Mouse (Mus musculus) thymus, postnatal 4 days (tissue): ENCODE measurements around the gene 5730455P16Rik.
A peak's percentile ranks its signal among the peaks of the same experiment; 100 is the strongest.
"Not testable (repeated sequence)": the region's sequence is repeated elsewhere in the genome, so short reads cannot be mapped to it uniquely, and the experiment has no call there.

Experiments used
- DNase-seq: peaks from one replicate; pipeline ENCODE4 v3.0.0; 2021

5730455P16Rik gene

GRCm38 (mm10) chr11:80377712-80378451, at the start of gene 5730455P16Rik:
Gene 5730455P16Rik, minus strand, starts transcription at chr11:80378034.
- DNase-seq = peak; percentile 90

GRCm38 (mm10) chr11:80426029-80426813, 48.4 kb upstream of the 5730455P16Rik start:
- not testable (repeated sequence) for DNase-seq

DNA sequence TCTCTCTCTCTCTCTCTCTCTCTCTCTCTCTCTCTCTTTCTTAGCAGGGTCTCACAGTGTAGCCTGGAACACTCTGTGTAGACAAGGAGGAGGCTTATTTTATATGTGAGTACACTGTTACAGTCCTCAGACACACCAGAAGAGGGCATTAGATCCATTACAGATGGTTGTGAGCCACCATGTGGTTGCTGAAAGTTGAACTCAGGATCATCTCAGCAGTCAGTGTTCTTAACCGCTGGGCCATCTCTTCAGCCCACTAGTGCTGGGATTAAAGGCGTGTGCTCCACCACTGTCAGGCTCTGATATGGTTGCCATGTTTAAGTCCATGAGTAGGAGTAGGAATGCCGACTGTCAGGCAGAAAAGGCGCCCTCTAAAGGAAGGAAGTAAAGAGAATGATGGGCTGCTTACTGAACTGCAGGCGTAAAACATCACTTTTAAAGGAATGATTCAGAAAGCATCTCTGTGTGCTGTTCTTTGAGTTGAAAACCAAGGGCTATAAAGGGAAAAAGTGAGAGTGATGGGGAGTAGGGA, 47.5 kb upstream of the 5730455P16Rik start:
- DNase-seq = no peak

GRCm38 (mm10) chr11:80424691-80425090, 46.9 kb upstream of the 5730455P16Rik start:
- no peak for DNase-seq

DNA sequence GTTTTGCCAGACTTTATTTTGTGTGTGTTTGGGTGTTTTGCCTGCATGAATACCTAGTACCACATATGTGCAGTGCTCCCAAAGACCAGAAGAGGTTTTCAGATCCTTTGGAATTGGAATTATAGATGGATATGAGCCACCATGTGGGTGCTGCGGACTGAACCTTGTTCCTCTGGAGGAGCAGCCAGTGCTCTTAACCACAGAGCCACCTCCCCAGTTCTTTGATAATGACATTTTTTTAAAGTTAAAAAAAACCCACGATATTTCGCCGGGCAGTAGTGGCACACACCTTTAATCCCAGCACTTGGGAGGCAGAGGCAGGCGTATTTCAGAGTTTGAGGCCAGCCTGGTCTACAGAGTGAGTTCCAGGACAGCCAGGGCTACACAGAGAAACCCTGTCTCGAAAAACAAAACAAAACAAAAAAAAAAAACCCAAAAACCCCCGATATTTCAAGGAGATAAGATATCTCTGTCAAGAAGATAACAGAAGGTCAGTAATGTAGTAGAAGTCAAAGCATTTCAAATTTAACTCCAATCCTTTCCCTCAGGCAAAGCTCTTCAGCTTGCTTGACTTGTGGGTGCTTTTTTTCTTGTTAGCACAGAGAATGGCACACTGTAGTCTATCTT, 43.7 kb upstream of the 5730455P16Rik start:
- no peak for DNase-seq

- DNase-seq = no peak
Observed at GRCm38 (mm10) chr11:80420202-80420984, 42.6 kb upstream of the 5730455P16Rik start.

DNA sequence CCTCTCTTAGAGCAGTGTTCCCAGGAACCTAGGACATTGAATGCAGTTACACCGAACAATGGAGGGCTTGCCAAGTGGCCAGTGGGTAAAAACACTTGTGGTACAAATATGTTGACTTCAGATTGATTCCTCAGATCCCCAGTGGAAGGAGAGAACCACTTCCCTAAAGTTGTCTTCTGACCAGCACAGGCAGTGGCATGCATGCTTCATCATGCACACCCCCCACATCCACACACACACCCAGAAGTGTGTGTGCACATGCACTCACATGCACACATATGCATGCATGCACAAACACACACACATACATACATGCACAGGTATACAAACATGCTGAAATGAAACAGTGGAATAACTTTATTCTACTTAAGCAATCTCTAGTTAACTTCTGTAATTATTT, 41.9 kb upstream of the 5730455P16Rik start:
- DNase-seq = no peak

- no peak for DNase-seq
Observed at GRCm38 (mm10) chr11:80417085-80417484, 39.3 kb upstream of the 5730455P16Rik start.

DNA sequence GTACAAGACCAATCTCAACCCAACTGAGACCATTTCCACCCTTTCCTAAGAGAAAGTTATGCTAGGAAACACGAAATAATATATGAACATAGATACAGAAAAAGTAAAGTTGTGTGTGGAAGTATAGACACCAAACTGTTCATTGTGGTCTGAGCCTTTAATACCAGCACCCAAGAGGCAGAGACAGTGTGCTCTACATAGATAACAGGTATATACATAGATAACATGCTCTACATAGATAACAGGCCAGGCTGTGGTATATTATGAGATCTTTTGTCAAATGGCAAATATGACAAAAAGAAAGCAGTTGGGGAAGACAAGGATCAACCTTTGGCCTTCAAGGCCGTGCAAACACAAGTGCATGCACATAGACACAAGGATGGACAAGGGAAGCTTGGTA, 32.5 kb upstream of the 5730455P16Rik start:
- no peak for DNase-seq

DNA sequence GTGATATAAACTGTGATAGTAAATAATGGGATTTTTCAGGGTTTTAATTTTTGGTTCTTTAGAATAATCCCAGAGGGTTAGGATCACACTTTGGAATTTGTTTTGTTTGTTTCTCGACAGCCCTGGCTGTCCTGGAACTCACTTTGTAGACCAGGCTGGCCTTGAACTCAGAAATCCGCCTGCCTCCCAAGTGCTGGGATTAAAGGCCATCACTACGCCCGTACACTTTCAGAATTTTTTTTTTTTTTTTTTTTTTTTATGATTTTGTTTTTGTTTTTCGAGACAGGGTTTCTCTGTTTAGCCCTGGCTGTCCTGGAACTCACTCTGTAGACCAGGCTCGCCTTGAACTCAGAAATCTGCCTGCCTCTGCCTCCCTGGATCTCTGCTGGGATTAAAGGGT, 30.0 kb upstream of the 5730455P16Rik start:
- DNase-seq = not testable (repeated sequence)

DNA sequence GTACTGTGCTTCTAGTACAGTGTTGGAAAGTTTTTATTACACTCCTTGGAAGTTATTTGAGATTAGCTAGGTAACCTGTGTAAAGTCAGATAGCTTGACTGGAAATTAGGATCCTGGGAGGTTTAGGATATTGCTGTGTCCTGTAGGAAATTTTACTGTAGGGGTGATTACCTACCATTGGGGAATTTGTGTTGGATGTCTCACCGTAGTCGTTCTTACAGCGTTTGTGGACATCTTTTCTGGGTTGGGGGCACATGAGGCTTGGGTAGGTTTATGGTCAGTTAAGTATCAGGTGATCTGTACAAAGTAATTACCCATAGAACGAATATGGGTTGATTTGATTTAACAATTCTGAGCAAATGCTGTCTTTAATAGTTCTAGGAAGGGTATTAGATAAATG, 18.8 kb upstream of the 5730455P16Rik start:
- no peak for DNase-seq

- DNase-seq = no peak
Observed at GRCm38 (mm10) chr11:80395930-80396329, 18.1 kb upstream of the 5730455P16Rik start.

GRCm38 (mm10) chr11:80391407-80392120, 13.7 kb upstream of the 5730455P16Rik start:
- no peak for DNase-seq

- DNase-seq = no peak
Observed at GRCm38 (mm10) chr11:80389885-80390284, 12.1 kb upstream of the 5730455P16Rik start.

DNA sequence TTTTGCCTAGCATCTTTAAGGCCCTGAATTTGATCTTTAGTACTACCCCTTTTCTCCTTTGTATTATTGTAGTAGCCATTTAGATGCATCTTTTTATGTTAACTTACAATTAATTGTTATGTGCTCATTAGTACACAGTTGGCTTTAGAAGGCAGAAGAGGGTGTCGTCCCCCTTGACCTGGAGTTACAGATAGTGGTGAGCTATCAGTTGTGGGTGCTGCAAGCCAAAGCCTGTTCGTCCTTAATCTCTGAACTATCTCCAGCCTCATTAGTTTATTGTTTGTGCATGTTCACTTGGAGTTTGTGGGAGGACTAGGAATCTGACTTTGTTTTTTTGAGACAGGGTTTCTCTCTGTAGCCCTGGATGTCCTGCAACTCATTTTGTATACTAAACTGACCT, 9.0 kb upstream of the 5730455P16Rik start:
- no peak for DNase-seq

DNA sequence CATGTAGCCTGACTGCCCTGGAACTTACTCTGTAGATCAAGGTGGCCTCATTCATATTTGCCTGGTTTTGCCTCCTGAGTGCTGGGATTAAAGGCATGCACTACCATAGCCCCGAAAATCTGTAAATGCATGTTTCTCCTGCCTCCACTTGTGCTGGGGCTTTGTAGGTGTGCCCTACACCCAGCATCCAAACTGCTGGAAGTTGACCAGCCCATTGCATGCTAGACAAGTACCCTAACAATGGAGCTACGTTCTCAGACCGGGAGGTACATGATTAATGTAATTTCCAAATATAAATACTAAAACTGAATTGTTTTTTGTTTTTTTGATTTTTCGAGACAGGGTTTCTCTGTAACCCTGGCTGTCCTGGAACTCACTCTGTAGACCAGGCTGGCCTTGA, 7.2 kb upstream of the 5730455P16Rik start:
- no peak for DNase-seq

- no peak for DNase-seq
Observed at GRCm38 (mm10) chr11:80384461-80384860, 6.6 kb upstream of the 5730455P16Rik start.

- peak; percentile 62 for DNase-seq
Observed at GRCm38 (mm10) chr11:80383626-80384046, 5.8 kb upstream of the 5730455P16Rik start.

DNA sequence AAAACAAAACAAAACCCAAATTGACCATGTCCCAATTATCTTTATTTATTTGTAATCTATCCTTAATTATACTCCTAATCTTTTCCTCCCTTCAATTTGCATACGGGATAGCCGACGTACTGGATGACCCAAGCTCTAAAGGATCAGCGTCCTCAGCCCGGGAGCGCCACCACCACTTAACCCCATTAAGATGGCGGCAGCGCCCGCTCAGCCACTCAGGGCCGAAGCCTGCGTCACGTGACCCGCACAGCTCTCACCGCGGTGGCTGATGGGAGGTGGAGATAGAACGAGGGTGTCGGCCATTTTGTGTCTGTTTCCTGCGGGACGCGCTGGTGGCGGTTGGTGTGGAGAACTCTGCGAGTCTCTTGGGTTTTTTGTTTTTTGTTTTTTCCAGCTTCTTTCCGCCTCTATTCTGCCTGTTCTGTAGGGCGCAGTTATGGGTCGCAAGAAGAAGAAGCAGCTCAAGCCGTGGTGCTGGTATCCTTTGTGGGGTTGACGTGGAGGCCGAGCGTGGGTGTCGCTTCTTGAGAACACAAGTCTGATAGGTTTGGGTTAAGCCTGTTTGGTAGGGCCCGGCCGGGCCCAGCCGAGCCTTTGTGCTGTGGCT, 5.3 kb upstream of the 5730455P16Rik start, which contains the start of gene Zfp207:
Zfp207 (plus strand) TSS at position 261 of the 607 bp plus-strand sequence.
- peak; percentile 99 for DNase-seq

- DNase-seq = peak; percentile 43
Observed at GRCm38 (mm10) chr11:80382626-80383018, 4.8 kb upstream of the 5730455P16Rik start.

DNA sequence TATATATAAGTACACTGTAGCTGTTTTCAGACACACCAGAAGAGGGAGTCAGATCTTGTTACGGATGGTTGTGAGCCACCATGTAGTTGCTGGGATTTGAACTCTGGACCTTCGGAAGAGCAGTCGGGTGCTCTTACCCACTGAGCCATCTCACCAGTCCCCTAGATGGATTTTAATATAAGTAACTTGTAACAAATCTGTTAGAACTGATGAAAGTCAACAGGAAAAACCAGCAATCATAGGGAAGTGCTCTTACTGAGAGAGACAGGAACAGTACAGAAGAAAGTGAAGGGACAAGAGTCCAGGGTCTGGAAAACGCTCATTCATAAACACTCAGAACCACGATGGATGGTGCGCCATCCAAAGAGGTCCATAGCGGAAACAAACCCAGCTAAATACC, 1.4 kb upstream of the 5730455P16Rik start:
- not testable (repeated sequence) for DNase-seq
